Mouse (Mus musculus) c-Kit-positive CD71-positive TER-119-positive erythroid progenitor cells, embryonic 14.5 days (primary cell): ENCODE measurements around the gene Naaladl2.

Experiments used
- DNase-seq: peaks from one replicate; pipeline ENCODE4 v3.0.0-alpha.2; 2013; ENCODE audit warnings: low spot score

Naaladl2 gene

GRCm38 (mm10) chr3:23972747-23973667 is 1171.1 kb downstream of the Naaladl2 start:
- DNase-seq, result no peak

GRCm38 (mm10) chr3:23962961-23963621 is 1181.0 kb downstream of the Naaladl2 start:
- no peak for DNase-seq

DNA sequence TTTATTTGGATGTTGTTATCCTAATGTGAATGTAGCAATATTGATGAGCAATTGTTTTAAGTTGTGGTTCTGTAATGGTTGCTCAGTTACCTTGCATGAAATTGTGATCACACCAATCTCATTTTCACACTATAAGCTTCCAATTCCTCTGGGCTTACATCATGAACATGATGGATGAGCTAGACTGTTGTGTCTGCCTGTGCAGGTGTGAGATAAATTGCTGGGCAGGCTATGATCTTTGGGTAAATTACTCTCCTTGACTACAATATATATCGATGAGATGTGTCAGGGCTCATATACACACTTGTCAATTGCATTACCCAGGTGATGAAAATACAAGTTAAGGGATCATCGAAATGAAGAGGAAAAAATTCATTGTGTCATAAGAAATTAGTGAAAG is 1197.9 kb downstream of the Naaladl2 start:
- DNase-seq, result no peak

DNA sequence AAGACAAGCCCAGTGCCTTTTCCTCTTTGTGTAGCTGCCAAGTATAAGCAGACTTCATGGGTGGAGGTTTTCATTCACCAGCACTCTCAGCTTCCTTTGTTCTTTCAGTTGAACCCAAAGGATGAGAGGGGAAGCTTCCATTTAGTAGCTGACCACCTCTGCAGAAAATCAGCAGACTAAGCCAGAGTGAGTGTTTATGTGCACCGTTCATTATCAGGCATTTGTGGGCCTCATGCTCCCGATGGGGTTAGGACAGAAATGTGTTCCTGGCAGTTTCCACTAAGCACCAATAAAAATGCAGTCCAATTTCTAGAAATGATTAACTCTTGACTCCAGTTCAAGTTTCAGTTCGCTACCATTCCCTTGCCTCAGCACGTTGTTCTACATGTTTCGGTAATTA is 1206.8 kb downstream of the Naaladl2 start:
- no peak for DNase-seq

DNA sequence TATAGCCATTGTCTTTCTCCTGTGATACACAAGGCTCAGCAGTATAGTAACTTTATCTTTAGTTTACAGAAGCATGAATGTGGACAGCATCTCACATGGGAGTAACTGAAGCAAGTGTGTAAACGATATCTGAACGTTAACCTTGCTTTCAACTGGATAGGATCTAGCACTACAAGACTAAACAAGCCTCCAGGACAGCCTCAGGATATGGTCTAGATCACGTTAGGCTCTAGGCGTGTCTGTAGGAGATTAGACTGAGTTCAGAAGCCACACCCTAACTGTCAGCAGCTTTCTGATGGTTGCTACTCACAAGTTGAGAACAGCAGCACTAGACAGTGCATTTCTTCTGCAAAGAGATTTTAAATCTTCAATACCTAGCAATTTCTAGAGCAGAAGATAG is 1216.0 kb downstream of the Naaladl2 start:
- DNase-seq, result peak; percentile 15

DNA sequence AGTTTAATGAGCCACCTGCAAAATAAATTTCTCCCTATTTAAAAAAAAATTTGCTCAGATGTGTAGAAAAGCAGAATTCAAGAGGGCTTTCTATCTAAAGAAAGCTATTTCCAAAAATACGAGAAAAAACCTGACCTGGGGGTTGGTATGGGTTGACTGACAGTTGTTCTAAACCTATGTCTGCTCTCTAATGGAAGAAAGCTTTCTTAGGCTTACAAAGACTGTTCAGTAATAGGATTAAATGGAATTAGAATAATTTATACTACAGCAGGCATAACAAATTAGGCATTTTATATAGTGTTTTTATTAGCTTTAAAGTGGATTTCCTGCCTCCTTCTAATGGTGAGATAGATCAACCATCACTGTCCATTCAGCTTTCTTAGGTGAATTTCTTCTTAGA is 1236.4 kb downstream of the Naaladl2 start:
- no peak for DNase-seq

DNA sequence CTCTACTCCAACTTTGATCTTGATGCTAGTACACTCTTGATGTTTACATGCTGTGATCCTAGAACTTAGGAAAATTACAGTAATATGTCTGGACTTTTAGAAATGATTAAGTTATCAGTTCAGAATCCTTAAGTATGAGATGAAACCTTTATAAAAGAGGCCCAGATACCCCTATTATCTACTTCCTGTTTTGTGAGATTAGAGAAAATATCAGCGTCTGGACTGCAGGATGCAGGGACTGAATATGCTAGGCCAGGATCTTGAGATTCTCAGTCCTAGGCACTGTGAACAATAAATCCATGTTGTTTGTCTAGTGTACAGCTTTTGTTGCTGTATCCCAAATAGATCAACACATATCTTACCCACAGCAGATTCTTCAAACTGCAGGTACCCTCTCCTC is 1278.4 kb downstream of the Naaladl2 start:
- DNase-seq, result no peak

DNA sequence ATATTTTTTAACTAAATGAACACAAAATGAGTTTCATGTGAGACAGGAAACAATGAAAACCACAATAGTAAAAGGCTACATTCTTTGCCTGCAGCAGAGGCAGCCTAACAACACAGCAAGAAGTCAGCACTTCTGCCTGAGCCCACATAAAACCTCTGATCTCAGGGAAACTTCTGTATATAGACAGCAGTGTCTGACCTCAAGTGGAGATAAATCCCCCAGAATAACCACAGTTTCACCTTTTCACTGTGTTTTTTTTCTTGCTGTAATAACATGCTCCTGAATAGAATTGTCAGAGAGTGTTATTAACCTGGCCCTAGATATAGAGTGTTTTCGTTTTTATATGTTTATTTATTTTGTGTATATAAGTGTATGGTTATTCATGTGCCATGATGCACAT is 1286.8 kb downstream of the Naaladl2 start:
- no peak for DNase-seq

DNA sequence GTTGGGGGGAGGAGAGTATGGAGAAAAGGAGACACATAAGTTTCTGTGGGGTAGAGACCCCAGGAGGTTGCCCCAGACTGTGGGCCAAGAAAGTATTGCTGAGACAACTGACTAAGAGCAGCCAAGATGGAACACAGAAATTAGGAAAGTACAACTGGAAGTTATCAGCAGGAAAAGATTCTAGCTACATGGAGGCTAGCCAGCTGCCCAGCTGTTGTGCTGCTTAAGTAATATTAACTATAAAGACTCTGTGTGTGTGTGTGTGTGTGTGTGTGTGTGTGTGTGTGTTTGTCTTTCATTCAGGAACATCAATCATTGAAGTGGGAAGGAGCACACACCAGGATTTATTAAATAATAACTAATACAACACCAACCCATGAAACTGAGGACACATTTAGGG is 1326.5 kb downstream of the Naaladl2 start:
- DNase-seq, result no peak

DNA sequence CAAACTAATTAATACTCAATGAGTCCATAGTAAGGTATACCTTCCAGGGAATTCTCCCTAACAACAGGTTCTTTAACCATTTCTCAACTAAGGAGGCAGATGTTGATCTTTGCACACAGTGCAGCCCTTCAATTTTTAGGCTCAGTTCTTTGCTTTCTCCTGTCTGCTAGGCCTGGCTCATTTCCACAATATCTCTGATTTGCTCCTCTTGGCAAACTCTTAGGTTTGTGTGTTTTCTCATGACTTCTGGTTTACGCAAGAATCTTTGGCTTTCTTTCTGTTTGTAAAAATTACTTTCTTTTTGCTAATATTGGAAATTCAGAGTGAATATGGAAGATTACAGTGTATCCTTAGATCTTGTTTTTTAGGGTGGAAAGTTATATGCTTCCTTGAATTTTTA is 1385.3 kb downstream of the Naaladl2 start:
- no peak for DNase-seq
